Mouse (Mus musculus): ENCODE results near the gene Srsf3.

Gene Srsf3

DNA sequence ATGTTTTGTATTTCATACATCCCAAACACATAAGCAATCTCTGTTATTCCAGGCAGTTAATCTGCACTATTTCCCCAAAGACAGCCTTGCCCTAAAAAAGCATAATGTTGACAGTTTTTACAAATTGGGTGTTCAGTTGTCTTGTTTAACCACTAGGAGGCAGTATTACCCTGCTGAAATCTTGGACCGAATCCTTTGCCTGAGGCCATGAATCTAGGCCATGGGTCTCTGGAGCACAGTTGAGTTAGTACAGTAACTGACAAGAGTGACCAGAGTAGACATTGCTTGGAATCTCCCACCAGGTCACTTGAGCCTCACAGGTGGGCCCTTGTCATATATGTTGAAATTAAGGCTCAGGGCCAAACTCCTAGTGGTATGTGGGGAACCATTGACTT, 12.5 kb downstream of the Srsf3 start:
- peak; percentile 76 for DNase-seq (ENCODE audit: low read depth, low spot score)

DNA sequence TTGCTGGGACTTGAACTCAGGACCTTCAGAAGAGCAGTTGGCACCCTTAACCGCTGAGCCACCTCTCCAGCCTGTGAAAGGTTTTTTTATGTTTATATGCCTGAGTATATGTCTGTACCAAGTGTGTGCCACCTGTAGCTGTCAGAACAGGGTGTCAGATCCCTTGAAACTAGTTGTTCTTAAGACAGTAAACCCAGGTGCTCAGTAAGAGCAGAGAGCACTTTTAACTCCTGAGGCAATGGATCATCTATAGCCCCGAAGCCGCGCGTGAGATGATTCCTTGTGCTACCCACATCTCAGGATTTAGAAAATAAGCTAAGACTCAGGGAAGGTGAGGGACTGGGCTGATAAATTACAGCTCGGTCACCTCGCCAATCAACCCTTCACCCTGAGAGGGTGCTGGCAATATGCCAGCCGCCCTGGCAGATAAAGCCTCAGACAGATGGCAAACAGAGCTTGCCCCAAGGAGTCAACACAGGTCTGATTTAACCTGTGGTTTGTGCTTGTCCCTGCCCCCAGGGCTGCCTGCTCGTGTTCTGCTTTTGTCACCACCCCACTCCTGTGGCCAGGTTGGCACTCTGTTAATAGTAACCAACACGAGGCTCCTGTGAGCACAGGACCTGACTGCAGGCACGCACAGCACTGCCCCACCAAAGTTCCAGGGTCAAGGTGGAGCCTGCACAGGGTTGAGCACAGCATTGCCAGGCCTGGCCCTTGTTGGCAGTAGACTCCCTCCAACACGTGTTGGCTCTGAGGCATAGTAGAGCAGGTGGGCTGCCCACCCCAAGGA, 13.5 kb downstream of the Srsf3 start:
- peak; percentile 41 for DNase-seq (ENCODE audit: low read depth, low spot score)

DNA sequence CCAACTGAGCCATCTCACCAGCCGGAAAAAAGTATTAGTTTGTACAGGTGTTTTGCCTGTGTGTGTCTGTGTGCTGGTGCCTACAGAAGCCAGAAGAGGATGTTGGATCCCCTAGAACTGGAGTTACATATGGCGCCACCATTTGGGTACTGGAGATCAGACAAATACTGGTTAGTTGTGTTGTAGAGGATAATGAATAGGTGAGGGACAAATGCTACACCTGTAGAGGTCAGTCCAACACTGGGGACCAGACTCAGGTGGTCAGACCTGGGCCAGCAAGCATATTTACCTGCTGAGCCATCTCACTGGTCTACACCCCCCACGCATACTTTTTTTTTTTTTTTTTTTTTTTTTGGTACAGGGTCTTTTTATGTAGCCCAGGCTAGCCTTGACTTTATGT, 14.4 kb downstream of the Srsf3 start:
- DNase-seq (ENCODE audit: low read depth, low spot score), result no peak

DNA sequence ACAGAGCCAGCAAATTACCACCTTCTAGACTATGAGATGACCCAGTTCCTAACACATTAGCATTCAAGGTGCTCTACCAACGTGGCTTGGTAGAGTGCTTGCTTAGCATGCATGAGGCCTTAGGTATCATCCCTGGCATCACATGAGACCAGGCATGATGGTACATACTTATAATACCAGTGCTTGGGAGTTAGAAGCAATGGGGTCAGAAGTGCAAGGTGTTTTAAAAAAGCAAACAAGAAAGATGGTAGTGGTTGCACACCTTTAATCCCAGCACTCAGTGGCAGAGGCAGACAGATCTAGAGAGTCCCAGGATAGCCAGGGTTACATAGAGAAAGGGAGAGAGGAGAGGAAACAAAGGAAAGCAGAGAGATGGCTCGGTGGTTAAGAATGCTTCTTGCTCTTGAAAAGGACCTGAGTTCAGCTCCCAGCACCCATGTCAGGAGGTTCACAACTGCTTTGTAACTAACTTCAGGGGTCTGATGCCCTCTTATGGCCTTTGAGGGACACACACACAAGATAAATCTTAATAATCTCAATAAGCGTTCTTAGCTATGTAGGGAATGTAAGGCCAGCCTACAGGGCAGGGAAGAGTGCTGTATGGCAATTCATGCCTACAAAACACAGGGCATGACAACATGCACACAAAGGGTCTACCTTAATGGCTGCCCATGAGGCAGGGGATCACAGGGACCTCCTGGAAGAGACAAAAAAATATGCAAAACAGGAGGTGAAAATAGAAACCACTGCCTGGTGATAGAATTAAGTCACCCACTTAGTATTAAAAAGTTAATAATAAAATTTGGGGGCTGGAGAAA, 15.5 kb downstream of the Srsf3 start:
- DNase-seq (ENCODE audit: low read depth, low spot score), result no peak

GRCm38 (mm10) chr17:29048748-29049507, 16.5 kb downstream of the Srsf3 start:
- peak; percentile 87 for DNase-seq (ENCODE audit: low read depth, low spot score)

DNA sequence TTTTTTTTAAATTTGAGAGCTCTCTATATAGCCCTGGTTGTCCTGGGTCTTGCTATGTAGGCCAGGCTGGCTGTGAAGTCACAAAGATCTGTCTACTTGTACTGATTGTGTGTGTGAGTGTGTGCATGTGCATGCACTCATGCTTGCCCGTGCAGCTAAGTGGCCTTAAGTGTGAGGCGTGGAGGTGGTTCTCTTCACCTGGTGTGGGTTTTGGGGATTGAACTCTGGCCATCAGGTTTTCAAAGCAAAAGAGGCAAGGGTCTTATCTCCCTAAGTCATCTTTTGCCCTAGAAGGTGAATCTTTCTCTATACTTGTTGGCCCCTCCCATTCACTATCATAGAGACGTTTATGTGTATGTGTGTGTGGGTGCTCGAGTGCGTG, 17.1 kb downstream of the Srsf3 start:
- DNase-seq (ENCODE audit: low read depth, low spot score), result no peak

DNA sequence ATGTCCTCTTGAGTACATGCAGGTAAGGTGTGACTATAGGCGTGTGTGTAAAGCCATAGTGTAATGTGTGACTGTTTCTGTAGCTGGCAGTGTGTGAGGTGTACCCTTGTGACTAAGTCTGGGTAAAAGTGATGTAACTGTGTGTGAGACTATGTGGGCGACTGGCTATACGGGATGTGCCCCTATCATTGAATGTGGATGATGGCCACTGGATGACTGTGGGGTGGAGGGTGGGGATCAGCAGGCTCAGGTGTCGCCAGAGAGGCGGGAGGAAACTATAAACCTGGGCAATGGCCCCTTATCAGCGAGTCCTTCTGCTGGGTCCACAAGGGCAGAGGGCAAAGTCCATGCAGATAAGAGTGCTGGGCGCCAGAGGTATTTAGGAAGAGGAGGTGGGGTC, 17.5 kb downstream of the Srsf3 start:
- DNase-seq (ENCODE audit: low read depth, low spot score), result no peak

GRCm38 (mm10) chr17:29050791-29051190, 18.4 kb downstream of the Srsf3 start:
- DNase-seq (ENCODE audit: low read depth, low spot score), result no peak

DNA sequence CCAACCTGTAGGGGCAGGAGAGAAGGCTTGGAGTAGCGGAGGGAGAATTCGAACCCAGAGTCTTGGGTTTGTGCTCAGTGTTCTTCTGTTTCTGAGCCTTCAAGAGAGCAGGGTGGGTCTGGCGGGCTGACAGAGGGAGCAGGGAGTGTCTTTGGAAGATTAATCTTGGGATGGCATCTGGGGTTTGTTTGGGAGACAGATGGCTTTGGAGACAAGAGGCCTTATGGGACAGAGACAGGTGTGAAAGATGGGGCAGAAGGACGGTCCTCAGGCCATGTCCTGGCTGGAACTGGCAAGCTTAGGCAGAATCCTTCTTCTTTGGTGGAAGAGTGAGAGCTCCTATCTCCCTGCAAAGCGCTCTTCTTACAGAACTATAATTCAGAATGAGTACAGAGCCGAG, 20.6 kb downstream of the Srsf3 start:
- no peak for DNase-seq (ENCODE audit: low read depth, low spot score)

DNA sequence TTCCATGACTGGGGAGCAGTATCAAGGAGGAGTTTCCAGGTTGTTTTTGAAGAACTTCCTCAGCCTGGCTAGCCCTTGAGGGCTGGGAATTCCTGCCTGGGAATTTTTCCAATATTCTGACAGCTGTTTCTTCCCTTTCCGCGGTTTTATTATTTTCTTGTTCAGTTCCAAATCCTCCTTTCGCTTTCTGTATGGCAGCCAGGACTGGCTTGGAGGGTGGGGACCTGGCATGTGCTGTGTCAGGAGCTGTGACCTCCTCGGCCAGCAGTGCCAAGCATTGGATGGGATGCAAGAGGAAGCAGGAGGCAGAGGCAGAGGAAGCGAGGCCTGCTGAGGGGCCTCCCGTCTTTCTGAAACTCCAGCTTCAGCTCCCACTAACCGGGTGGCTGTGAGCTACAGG, 21.4 kb downstream of the Srsf3 start:
- no peak for DNase-seq (ENCODE audit: low read depth, low spot score)

GRCm38 (mm10) chr17:29054429-29054828, 22.0 kb downstream of the Srsf3 start:
- no peak for DNase-seq (ENCODE audit: low read depth, low spot score)

- DNase-seq (ENCODE audit: low read depth, low spot score), result no peak
Measured at GRCm38 (mm10) chr17:29055586-29055985, 23.2 kb downstream of the Srsf3 start.

GRCm38 (mm10) chr17:29056207-29056606, 23.8 kb downstream of the Srsf3 start:
- no peak for DNase-seq (ENCODE audit: low read depth, low spot score)

- no peak for DNase-seq (ENCODE audit: low read depth, low spot score)
Measured at GRCm38 (mm10) chr17:29056699-29057151, 24.3 kb downstream of the Srsf3 start.

DNA sequence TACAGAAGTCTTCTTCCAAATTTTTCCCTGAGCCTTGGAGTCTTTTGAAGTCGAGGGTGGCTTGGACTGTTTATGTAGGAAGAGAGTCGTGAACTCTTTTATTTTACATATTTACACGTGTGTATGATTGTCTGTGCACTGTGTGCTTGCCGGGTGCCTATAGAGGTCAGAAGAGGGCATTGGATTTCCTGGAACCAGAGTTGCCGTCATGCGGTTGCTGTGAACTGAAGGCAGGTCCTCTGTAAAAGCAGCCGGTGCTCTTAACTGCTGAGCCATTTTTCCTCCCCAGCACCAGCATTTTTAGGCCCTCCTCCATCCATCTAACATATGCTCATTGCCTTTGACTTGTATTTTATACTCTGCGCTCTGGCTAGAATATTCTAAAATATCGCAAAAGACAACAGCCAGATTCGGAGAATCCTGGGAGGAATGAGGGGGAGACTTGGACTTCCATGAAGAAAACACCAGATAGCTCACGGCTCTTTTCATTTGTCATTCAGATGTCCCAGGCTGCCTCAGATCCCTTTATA, 25.0 kb downstream of the Srsf3 start:
- DNase-seq (ENCODE audit: low read depth, low spot score), result no peak

DNA sequence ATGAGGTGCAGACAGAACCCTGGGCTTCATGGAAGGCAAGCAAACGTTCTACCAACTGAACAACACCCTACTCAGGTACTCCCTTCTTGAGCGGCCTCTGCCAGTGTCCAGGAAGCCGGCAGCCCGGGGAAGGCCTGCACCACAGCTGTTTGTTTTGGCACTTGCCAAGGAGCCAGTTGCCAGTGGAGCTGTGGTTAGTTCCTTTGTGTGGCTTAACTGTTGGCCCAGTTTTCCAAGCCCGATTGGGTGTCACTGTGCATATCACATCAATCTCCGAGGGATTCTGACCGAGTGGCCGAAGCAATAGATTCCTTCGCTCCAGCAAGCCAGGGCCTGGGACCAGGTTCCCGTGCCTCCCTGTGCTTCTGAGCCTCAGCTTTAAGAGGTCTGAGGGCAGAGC, 25.5 kb downstream of the Srsf3 start:
- DNase-seq (ENCODE audit: low read depth, low spot score), result no peak

DNA sequence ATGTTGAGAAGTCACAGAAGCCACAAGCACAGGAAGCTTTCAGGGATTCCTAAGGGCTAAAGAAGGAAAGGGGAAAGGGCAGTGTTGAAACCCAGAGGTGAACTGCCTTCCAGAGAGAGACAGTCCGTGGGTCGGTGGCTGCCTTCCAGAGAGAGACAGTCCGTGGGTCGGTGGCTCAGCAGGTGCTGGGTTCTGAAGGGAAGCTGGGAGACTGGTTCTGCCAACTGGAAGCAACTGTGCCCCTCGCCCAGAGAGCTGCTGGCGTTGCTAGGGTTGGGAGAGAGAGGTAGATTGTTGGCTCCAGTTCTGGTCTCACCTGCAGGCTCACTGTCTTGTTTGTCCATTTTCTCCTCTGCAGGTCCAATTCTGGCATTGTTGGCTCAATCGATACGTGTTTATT, 26.1 kb downstream of the Srsf3 start:
- no peak for DNase-seq (ENCODE audit: low read depth, low spot score)

DNA sequence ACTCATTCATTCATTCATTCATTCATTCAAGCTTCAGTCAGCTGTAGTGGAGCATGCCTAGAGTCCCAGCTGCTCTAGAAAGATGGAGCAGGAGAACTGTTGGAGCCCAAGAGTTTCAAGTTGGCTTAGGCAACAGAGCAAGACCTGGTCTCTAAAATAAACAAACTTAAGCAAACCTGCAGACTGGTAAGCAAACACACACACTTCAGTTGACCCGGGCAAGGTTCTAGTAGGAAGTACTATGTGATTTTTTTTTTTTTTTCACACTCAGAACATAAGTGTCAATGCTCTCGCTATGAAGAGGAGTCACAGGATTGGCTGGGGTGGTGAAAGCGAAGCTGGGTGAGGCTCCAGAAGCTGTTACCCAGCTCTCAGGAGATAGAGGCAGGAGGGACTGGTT, 27.2 kb downstream of the Srsf3 start:
- DNase-seq (ENCODE audit: low read depth, low spot score), result no peak

GRCm38 (mm10) chr17:29060946-29061345, 28.5 kb downstream of the Srsf3 start:
- DNase-seq (ENCODE audit: low read depth, low spot score), result no peak

- DNase-seq (ENCODE audit: low read depth, low spot score), result no peak
Measured at GRCm38 (mm10) chr17:29062119-29063035, 29.9 kb downstream of the Srsf3 start.

Data from CD4-positive, CD25-positive, alpha-beta regulatory T cell, adult 2 months (primary cell).